ENCODE assay signal across 11 mouse cellular contexts in the genomic region with DNA sequence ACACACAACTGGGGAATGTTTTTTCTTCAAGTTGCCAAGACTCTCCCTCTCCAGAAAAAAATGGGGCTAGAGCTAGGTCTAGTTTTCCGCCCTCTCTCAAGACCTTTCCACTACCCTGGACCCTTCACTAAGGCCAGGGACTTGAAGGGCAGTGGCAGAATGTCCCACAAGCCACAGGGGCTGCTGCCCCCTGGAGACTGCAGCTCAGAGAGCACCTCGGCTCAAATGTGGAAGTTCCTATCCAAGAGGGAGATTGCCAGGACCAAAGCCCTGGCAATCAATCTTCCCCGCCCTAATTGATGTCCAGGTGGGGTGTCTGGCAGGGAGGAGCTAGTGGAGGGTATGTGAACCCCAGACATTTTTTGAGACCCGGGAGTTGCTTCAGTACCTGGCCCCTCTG. TPM values are rescaled to one million over a fixed set of nuclear protein-coding genes. Genes with fewer than 3 reads are reported as not detected.
DNase-seq lines count a peak whose midpoint lies in the region; ATAC-seq and TF ChIP-seq lines count a peak whose summit lies in the region.
"Had no signal": no experiment of that assay in that cellular context is flagged by ENCODE, and none has a peak within 500 bp of the region (broad histone marks: within the 10 kb centered on the region; RNA-seq: fewer than 3 reads in every experiment).

No protein-coding gene starts in this region.

- peaks cover 75% of the 10 kb centered on the region for H3K27me3 ChIP-seq in intestine, postnatal 0 days (replicated peaks; ENCODE audit: control insufficient read depth, insufficient read depth, low read length)
- peaks cover 72% of the 10 kb centered on the region for H3K27me3 ChIP-seq in intestine, embryonic 16.5 days (replicated peaks; ENCODE audit: control insufficient read depth, insufficient read depth, low read length)
- H3K27me3 ChIP-seq in midbrain, embryonic 16.5 days (ENCODE audit: control insufficient read depth, insufficient read depth, low read depth, low read length) = no peaks in the 10 kb centered on the region; the same call in 1 of the 2 replicates

- WGBS in intestine, postnatal 0 days = 33% methylated on average over 4 of the region's 4 CpGs
- 25% methylated on average over 4 of the region's 4 CpGs for WGBS in intestine, embryonic 16.5 days
- WGBS in midbrain, embryonic 16.5 days = 48% methylated on average over 4 of the region's 4 CpGs

- no peak overlapping the region for H3K27ac ChIP-seq in intestine, postnatal 0 days (ENCODE audit: low read depth, low read length)
- H3K27ac ChIP-seq in intestine, embryonic 16.5 days (ENCODE audit: low read length) = no peak overlapping the region
- H3K27ac ChIP-seq in embryonic fibroblast, embryonic 13.5 days (ENCODE audit: insufficient read depth, low read length) = no peak overlapping the region
- no peak overlapping the region; the same call in 1 of the 2 replicates for H3K27ac ChIP-seq in midbrain, embryonic 16.5 days (ENCODE audit: low read length)
- H3K27ac ChIP-seq: embryonic facial prominence, embryonic 13.5 days had no signal

- TF ChIP-seq CTCF in intestine, postnatal 0 days (IDR thresholded peaks at IDR 0.05; ENCODE audit: low read depth) = peak; percentile 36
- TF ChIP-seq CTCF in brain, embryonic 14.5 days (IDR thresholded peaks at IDR 0.05; ENCODE audit: borderline replicate concordance, extremely low read depth, insufficient read depth, insufficient read length) = peak; percentile 21; the same call in 1 of the 2 replicates
- TF ChIP-seq CTCF in embryonic fibroblast, embryonic 13.5 days (IDR thresholded peaks at IDR 0.05; ENCODE audit: borderline replicate concordance, insufficient read depth, low read length) = 0 out of 2 replicates have a peak, but pooled peaks have one; percentile 11

- H3K4me2 ChIP-seq in intestine, postnatal 0 days (replicated peaks; ENCODE audit: low read depth) = no peak overlapping the region; the same call in 1 of the 2 replicates
- H3K4me2 ChIP-seq in intestine, embryonic 16.5 days (ENCODE audit: low read depth, low read length) = no peak overlapping the region
- H3K4me2 ChIP-seq in midbrain, embryonic 16.5 days (ENCODE audit: low read length) = peak overlapping the region; percentile 92

- H3K9me3 ChIP-seq in intestine, postnatal 0 days (ENCODE audit: control insufficient read depth) = no peaks in the 10 kb centered on the region
- H3K9me3 ChIP-seq in intestine, embryonic 16.5 days (ENCODE audit: control insufficient read depth, low read length) = no peaks in the 10 kb centered on the region
- H3K9me3 ChIP-seq in midbrain, embryonic 16.5 days (replicated peaks; ENCODE audit: control insufficient read depth, low read length, poor library complexity, severe bottlenecking) = no peaks in the 10 kb centered on the region
- H3K9me3 ChIP-seq: embryonic facial prominence, embryonic 13.5 days had no signal

- TF ChIP-seq POLR2A in brain, embryonic 14.5 days (IDR thresholded peaks at IDR 0.05; ENCODE audit: borderline replicate concordance, extremely low read depth, insufficient read depth, insufficient read length, poor library complexity, severe bottlenecking) = no peak
- TF ChIP-seq POLR2A in embryonic fibroblast, embryonic 13.5 days (IDR thresholded peaks at IDR 0.05; ENCODE audit: low read depth, low read length) = no peak

- DNase-seq in brain, embryonic 14.5 days (ENCODE audit: low read depth) = no peak
- no peak for DNase-seq in embryo, embryonic 11 days
- DNase-seq in spleen, postnatal 10 days (ENCODE audit: low spot score in 2 of 2) = no peak
- DNase-seq: adrenal gland, postnatal 14 days; lung, postnatal 4 days had no signal

- no peak overlapping the region for H3K4me3 ChIP-seq in intestine, postnatal 0 days (ENCODE audit: low read depth, low read length)
- H3K4me3 ChIP-seq in intestine, embryonic 16.5 days (ENCODE audit: low read length) = no peak overlapping the region
- H3K4me3 ChIP-seq in embryonic fibroblast, embryonic 13.5 days (ENCODE audit: insufficient read depth, low read length) = no peak overlapping the region
- peak overlapping the region; percentile 53 for H3K4me3 ChIP-seq in midbrain, embryonic 16.5 days (ENCODE audit: low read depth, low read length)

- no peaks in the 10 kb centered on the region for H3K4me1 ChIP-seq in intestine, postnatal 0 days (replicated peaks; ENCODE audit: control insufficient read depth, insufficient read depth, low read length)
- peaks cover 20% of the 10 kb centered on the region for H3K4me1 ChIP-seq in intestine, embryonic 16.5 days (ENCODE audit: control insufficient read depth, insufficient read depth, low read length)
- H3K4me1 ChIP-seq in embryonic fibroblast, embryonic 13.5 days (ENCODE audit: control insufficient read depth, insufficient read depth, low read length) = no peaks in the 10 kb centered on the region
- peaks cover 43% of the 10 kb centered on the region for H3K4me1 ChIP-seq in midbrain, embryonic 16.5 days (ENCODE audit: control insufficient read depth, insufficient read depth, low read length)

- H3K9ac ChIP-seq in intestine, postnatal 0 days (ENCODE audit: low read depth, low read length) = no peak overlapping the region
- H3K9ac ChIP-seq in intestine, embryonic 16.5 days (ENCODE audit: low read depth, low read length) = no peak overlapping the region
- H3K9ac ChIP-seq in midbrain, embryonic 16.5 days (ENCODE audit: low read depth, low read length) = peak overlapping the region; percentile 79; the same call in 1 of the 2 replicates

- no peak for ATAC-seq in intestine, postnatal 0 days
- ATAC-seq in intestine, embryonic 16.5 days = no peak
- no peak for ATAC-seq in midbrain, embryonic 16.5 days

- H3K36me3 ChIP-seq in intestine, postnatal 0 days (ENCODE audit: control insufficient read depth, insufficient read depth) = no peaks in the 10 kb centered on the region
- no peaks in the 10 kb centered on the region for H3K36me3 ChIP-seq in intestine, embryonic 16.5 days (ENCODE audit: control insufficient read depth, insufficient read depth, low read length)
- no peaks in the 10 kb centered on the region for H3K36me3 ChIP-seq in midbrain, embryonic 16.5 days (ENCODE audit: control insufficient read depth, insufficient read depth, low read length)
- H3K36me3 ChIP-seq: embryonic facial prominence, embryonic 13.5 days had no signal

RNA-seq across cellular contexts. Expression of gene Btbd17, which starts 4.9 kb away (rescaled TPM):
- 0.14 and 0.20 TPM in 2 replicates for polyA plus RNA-seq in intestine, postnatal 0 days (2015; fragmentation: Nextera tagmentation; extraction: Ambion mirVana)
- polyA plus RNA-seq in intestine, embryonic 16.5 days (2015; fragmentation: Nextera tagmentation; extraction: Ambion mirVana) = 0.71 and 0.87 TPM in 2 replicates
- polyA plus RNA-seq in brain, embryonic 14.5 days (2012; rRNA removed) = 36.2 and 50.6 TPM in 2 replicates
- polyA plus RNA-seq in embryonic fibroblast, embryonic 13.5 days (2011; ENCODE audit: insufficient read length, low read depth, missing spikeins) = not detected in 2 replicates
- polyA plus RNA-seq in midbrain, embryonic 16.5 days (2015; fragmentation: Nextera tagmentation; extraction: Ambion mirVana) = 19.6 and 20.6 TPM in 2 replicates

RNA-seq across cellular contexts. Expression of gene Gpr142, which starts 7.9 kb away (rescaled TPM):
- not detected in 2 replicates for polyA plus RNA-seq in intestine, postnatal 0 days (2015; fragmentation: Nextera tagmentation; extraction: Ambion mirVana)
- polyA plus RNA-seq in intestine, embryonic 16.5 days (2015; fragmentation: Nextera tagmentation; extraction: Ambion mirVana) = 0.20 and 0.43 TPM in 2 replicates
- 0.07 and 0.08 TPM in 2 replicates for polyA plus RNA-seq in brain, embryonic 14.5 days (2012; rRNA removed)
- polyA plus RNA-seq in embryonic fibroblast, embryonic 13.5 days (2011; ENCODE audit: insufficient read length, low read depth, missing spikeins) = not detected in 2 replicates
- not detected in 2 replicates for polyA plus RNA-seq in midbrain, embryonic 16.5 days (2015; fragmentation: Nextera tagmentation; extraction: Ambion mirVana)
- polyA plus RNA-seq: embryonic facial prominence, embryonic 13.5 days; limb, embryonic 14.5 days had no signal

RNA-seq across cellular contexts. Expression of gene Kif19a, which starts 25.7 kb away (rescaled TPM):
- polyA plus RNA-seq in intestine, postnatal 0 days (2015; fragmentation: Nextera tagmentation; extraction: Ambion mirVana) = 0.21 and 0.67 TPM in 2 replicates
- polyA plus RNA-seq in intestine, embryonic 16.5 days (2015; fragmentation: Nextera tagmentation; extraction: Ambion mirVana) = 0.15 and 0.51 TPM in 2 replicates
- polyA plus RNA-seq in brain, embryonic 14.5 days (2012; rRNA removed) = 0.76 and 0.97 TPM in 2 replicates
- polyA plus RNA-seq in embryonic fibroblast, embryonic 13.5 days (2011; ENCODE audit: insufficient read length, low read depth, missing spikeins) = not detected in 2 replicates
- 0.47 and 0.67 TPM in 2 replicates for polyA plus RNA-seq in midbrain, embryonic 16.5 days (2015; fragmentation: Nextera tagmentation; extraction: Ambion mirVana)

Comparison
In these comparisons a context has a peak if more than half of its experiments do, and no peak if none do; other contexts are left out.
1. RNA of gene Btbd17, which starts 4.9 kb away (polyA plus RNA-seq): 36.2 to 50.6 TPM in brain, embryonic 14.5 days and 19.6 to 20.6 TPM in midbrain, embryonic 16.5 days; 0.71 to 0.87 TPM in intestine, embryonic 16.5 days, 0.14 to 0.20 TPM in intestine, postnatal 0 days and not detected in embryonic fibroblast, embryonic 13.5 days; every median in the first group is over 10 times any median in the second.
2. Peak in every context shown above with its lines, with median percentiles within 50 percentile points of each other: CTCF ChIP-seq.